Mouse (Mus musculus) ES-E14 (cell line): ENCODE results near the gene Rbms1. TPM values are rescaled to one million over a fixed set of nuclear protein-coding genes. Genes with fewer than 3 reads are reported as not detected.

Experiments
- DNase-seq: peaks from one replicate; pipeline ENCODE4 v3.0.0-alpha.2; 2013; ENCODE audit warnings: low read depth, low spot score
- H3K27ac ChIP-seq: 2 replicates; pipeline ENCODE4 v1.5.1; 2012; ENCODE audit warnings: low read depth, mild to moderate bottlenecking, low read length, moderate library complexity, mixed read lengths; ENCODE audit not compliant: poor library complexity, insufficient read depth, severe bottlenecking
- H3K36me3 ChIP-seq: 2 replicates; pipeline ENCODE4 v1.6.1; 2012; ENCODE audit warnings: mild to moderate bottlenecking, low read length, moderate library complexity, mixed read lengths; ENCODE audit not compliant: control insufficient read depth, poor library complexity, insufficient read depth, severe bottlenecking
- H3K4me1 ChIP-seq, 2 experiments: fragments of 150-350 bp in 1 of 2; sonication (generic) in 1 of 2; 2 replicates each; pipeline ENCODE4 v1.6.1; 2012; ENCODE audit warnings: low read length in 2 of 2, mild to moderate bottlenecking in 1 of 2, mixed read lengths in 1 of 2; ENCODE audit not compliant: control insufficient read depth in 2 of 2, insufficient read depth in 2 of 2, poor library complexity in 1 of 2
- H3K4me3 ChIP-seq, 2 experiments: fragments of 150-350 bp in 1 of 2; sonication (generic) in 1 of 2; 2 replicates each; pipeline ENCODE4 v1.5.1; 2012; ENCODE audit warnings: low read length in 2 of 2, low read depth in 1 of 2, mild to moderate bottlenecking in 1 of 2, mixed read lengths in 1 of 2; ENCODE audit not compliant: insufficient read depth in 1 of 2, poor library complexity in 1 of 2, severe bottlenecking in 1 of 2
- H3K9ac ChIP-seq: 2 replicates; pipeline ENCODE4 v1.6.1; 2012; ENCODE audit warnings: low read depth, mild to moderate bottlenecking, low read length, mixed read lengths; ENCODE audit not compliant: poor library complexity, insufficient read depth, severe bottlenecking
- H3K9me3 ChIP-seq: fragments of 150-350 bp; sonication (generic); 2 replicates; pipeline ENCODE4 v1.6.1; 2012; ENCODE audit warnings: low read depth, mild to moderate bottlenecking, low read length; ENCODE audit not compliant: control insufficient read depth, insufficient read depth
- CHD2 ChIP-seq: IDR thresholded peaks from 2 replicates; pipeline ENCODE4 v1.6.1; 2014; ENCODE audit warnings: mild to moderate bottlenecking, low read depth, low read length, inconsistent platforms
- HCFC1 ChIP-seq: IDR thresholded peaks from 2 replicates; pipeline ENCODE4 v1.6.1; 2012; ENCODE audit warnings: low read length, inconsistent platforms, borderline replicate concordance; ENCODE audit not compliant: insufficient read depth
- MAFK ChIP-seq: IDR thresholded peaks from 2 replicates; pipeline ENCODE4 v1.6.1; 2014; ENCODE audit warnings: mild to moderate bottlenecking, low read depth, low read length, inconsistent platforms; ENCODE audit not compliant: insufficient read depth
- ZC3H11A ChIP-seq: IDR thresholded peaks from 2 replicates; pipeline ENCODE4 v1.6.1; 2012; ENCODE audit warnings: low read depth, mild to moderate bottlenecking, inconsistent platforms, low read length, borderline replicate concordance
- ZNF384 ChIP-seq: IDR thresholded peaks from 2 replicates; pipeline ENCODE4 v1.6.1; 2012; ENCODE audit warnings: low read depth, low read length, inconsistent platforms
- in situ Hi-C, 2 experiments: fragments of 600-800 bp; cut with MboI; formaldehyde crosslinking; loops; one replicate each; pipeline ENCODE4 v1.15.1; 2025; ENCODE audit warnings: low sequenced_read_pairs in 2 of 2, inconsistent platforms in 1 of 2; ENCODE audit not compliant: unreplicated experiment in 2 of 2
- total RNA-seq: library from RNA; depleted of rRNA; stranded (reverse); fragments of 300-350 nt; gene quantifications from 2 replicates; pipeline ENCODE4 v1.2.3, GENCODE M21; 2012

Gene Rbms1
- total RNA-seq, 1 experiment: 45.6 TPM

DNA sequence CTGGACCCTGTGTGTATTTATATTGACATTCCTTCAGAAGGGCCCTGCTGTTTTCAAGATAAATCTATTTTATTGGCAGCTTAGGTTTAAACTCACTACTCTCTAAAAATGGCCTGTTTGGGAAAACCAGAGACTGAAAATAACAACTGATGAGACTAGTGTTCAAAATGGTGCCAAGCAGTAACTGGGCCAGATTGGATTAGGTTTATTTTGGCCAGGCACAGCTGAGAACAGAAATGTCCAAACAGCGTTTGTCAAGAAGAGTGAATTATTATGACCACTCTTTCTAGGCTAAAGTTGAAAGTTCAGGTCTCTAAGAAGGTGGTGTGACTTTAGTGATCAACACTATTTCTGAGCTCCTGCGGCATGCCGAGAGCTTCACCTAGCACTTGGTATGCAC is 240.0 kb downstream of the Rbms1 start:
- in situ Hi-C loops: no loop called here
- Histone ChIP-seq H3K36me3 (no peaks in the 10 kb centered on the region), H3K27ac (no peak overlapping the region), H3K4me1 (no peaks in the 10 kb centered on the region; a peak in 1 of 4 replicates), H3K9ac (no peak overlapping the region), H3K9me3 (no peaks in the 10 kb centered on the region), H3K4me3 (no peak overlapping the region)
- TF ChIP-seq HCFC1: no peak
- no peak for TF ChIP-seq CHD2
- TF ChIP-seq ZC3H11A: no peak
- TF ChIP-seq MAFK: no peak
- no peak for TF ChIP-seq ZNF384
- DNase-seq: no peak

DNA sequence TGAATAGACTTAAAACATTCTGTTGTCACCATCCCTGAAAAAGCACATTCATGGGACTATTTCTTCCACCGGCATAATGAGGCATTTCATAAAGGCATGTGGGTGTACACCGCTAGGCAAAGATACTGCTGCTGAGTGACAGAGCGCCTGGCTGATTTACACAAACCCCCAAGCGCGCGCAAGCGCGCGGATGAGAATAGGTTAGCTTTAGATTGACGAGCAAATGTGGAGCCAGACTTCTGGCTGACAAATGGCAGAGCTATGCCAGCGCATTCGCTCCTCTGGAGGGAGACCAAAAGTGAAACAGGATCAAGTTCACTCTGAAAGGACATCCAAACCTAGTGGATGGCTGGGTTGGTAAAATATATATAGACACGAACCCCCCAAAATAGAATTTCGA is 240.5 kb downstream of the Rbms1 start, which contains the start of gene Itgb6:
Gene Itgb6, minus strand, starts transcription at position 130 of the 400 bp plus-strand sequence.
- H3K4me1 ChIP-seq: no peaks in the 10 kb centered on the region; a peak in 1 of 4 replicates
- no peak for TF ChIP-seq HCFC1
- TF ChIP-seq CHD2: no peak
- no peak for TF ChIP-seq ZC3H11A
- TF ChIP-seq MAFK: no peak
- TF ChIP-seq ZNF384: no peak
- no peak within 1 kb of the TSS for H3K27ac ChIP-seq
- in situ Hi-C loops: no loop called here
- H3K36me3 ChIP-seq: no peaks in the 10 kb centered on the region
- H3K9me3 ChIP-seq: no peaks in the 10 kb centered on the region
- DNase-seq: no peak
- H3K9ac ChIP-seq: no peak within 1 kb of the TSS
- H3K4me3 ChIP-seq: no peak within 1 kb of the TSS

DNA sequence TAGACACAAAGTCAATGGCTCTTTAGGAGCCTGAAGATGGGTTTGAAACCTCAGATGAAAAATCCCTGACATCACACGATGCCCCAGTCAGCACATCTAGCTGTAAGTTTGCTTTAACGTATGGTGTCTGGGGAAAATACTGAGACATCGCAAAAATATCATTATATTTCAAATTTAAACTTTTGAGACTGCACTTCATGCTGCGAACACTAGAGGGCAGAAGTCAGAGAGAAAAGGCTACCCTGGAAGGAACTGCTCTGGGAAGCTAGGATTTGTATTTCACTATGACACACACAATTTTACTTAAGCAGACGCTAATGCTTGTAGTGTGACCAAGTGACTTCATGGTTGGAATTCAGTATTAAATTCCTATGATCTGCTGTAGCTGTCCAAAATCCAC is 242.1 kb downstream of the Rbms1 start:
- no peaks in the 10 kb centered on the region for H3K9me3 ChIP-seq
- no peak for DNase-seq

DNA sequence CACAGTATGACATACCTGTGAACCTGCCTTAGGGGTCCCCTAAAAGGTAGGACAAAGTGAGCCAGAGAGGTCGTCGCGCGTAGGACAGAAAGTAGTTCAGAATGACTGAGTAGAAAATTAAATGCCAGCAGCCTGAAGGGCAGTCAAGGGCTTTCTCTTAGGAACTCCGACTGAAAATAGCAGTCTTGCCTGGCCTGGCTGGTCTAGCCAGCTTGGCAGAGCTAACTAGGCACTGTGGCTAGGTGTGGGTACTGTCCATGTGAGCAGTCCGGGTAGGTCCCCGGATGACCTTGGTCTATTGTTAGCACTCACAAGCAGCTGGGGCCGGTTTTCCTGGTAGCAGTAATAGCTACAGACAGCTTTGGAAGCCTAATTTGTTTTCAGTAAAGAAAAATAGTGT is 242.8 kb downstream of the Rbms1 start:
- H3K9me3 ChIP-seq: no peaks in the 10 kb centered on the region
- in situ Hi-C loops: no loop called here
- DNase-seq: no peak
- no peak overlapping the region for H3K4me3 ChIP-seq
- no peak for TF ChIP-seq HCFC1
- no peak for TF ChIP-seq CHD2
- no peak for TF ChIP-seq ZNF384
- TF ChIP-seq ZC3H11A: no peak
- TF ChIP-seq MAFK: no peak
- no peaks in the 10 kb centered on the region; a peak in 1 of 4 replicates for H3K4me1 ChIP-seq
- H3K27ac ChIP-seq: no peak overlapping the region
- H3K9ac ChIP-seq: no peak overlapping the region
- no peaks in the 10 kb centered on the region for H3K36me3 ChIP-seq

More for the DNA sequence above, 242.1 kb downstream of the Rbms1 start:
- in situ Hi-C loops: no loop called here
- Histone ChIP-seq H3K36me3 (no peaks in the 10 kb centered on the region), H3K4me1 (no peaks in the 10 kb centered on the region; a peak in 1 of 4 replicates), H3K4me3 (no peak overlapping the region), H3K27ac (no peak overlapping the region), H3K9ac (no peak overlapping the region)
- TF ChIP-seq ZC3H11A (peak; percentile 62), MAFK (no peak)

DNA sequence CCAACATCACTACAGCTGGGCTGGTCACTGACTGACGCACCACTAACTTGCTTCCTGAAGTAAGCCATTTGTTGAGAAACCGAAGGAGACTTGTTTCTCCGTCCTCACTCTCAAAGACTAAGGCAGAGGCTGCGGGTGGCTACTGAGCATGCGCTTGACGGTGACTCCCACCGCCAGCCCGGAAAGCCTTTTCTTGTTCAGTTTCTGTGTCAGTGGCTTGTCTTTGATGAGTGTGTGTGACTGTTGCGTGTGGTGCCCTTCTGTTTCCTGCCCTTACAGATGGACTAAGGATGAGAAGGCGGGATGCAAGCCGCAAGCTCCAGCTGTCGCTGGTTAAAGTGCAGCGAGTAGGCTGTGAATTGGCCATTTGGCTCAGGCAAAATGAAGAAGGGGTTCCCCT is 245.6 kb downstream of the Rbms1 start:
- Histone ChIP-seq H3K4me3 (peak overlapping the region; percentile 57 to 64), H3K9ac (no peak overlapping the region; the same call in 1 of the 2 replicates), H3K9me3 (no peaks in the 10 kb centered on the region), H3K27ac (no peak overlapping the region), H3K4me1 (no peaks in the 10 kb centered on the region; a peak in 1 of 4 replicates), H3K36me3 (no peaks in the 10 kb centered on the region)
- DNase-seq: no peak
- in situ Hi-C loops: no loop called here
- TF ChIP-seq HCFC1: no peak
- no peak for TF ChIP-seq MAFK
- TF ChIP-seq CHD2: no peak
- TF ChIP-seq ZC3H11A: no peak
- TF ChIP-seq ZNF384: no peak
